Mouse (Mus musculus) lung, adult 2 months (tissue): ENCODE results near the gene Rin2.

Source experiments
- CTCF ChIP-seq: fragments of 200-500 bp; IDR thresholded peaks from 2 replicates; pipeline ENCODE4 v1.5.1; 2011; ENCODE audit warnings: mild to moderate bottlenecking, low read length, control low read depth; ENCODE audit not compliant: insufficient read depth
- POLR2A ChIP-seq: fragments of 200-500 bp; IDR thresholded peaks from 2 replicates; pipeline ENCODE4 v1.6.1; 2011; ENCODE audit warnings: low read depth, mild to moderate bottlenecking, control low read depth, low read length, borderline replicate concordance; ENCODE audit errors: extremely low read depth

- TF ChIP-seq POLR2A (no peak; the same call in 1 of the 2 replicates), CTCF (no peak)
These were observed at the start of gene Rin2 for GRCm38 (mm10) chr2:145675142-145675755.
